Mouse (Mus musculus) heart, adult 11 months (tissue): ENCODE measurements around the gene Ctsh.
A peak's percentile ranks its signal among the peaks of the same experiment; 100 is the strongest.

Source experiments
- DNase-seq: peaks from one replicate; pipeline ENCODE4 v3.0.0; 2022

Gene Ctsh

DNA sequence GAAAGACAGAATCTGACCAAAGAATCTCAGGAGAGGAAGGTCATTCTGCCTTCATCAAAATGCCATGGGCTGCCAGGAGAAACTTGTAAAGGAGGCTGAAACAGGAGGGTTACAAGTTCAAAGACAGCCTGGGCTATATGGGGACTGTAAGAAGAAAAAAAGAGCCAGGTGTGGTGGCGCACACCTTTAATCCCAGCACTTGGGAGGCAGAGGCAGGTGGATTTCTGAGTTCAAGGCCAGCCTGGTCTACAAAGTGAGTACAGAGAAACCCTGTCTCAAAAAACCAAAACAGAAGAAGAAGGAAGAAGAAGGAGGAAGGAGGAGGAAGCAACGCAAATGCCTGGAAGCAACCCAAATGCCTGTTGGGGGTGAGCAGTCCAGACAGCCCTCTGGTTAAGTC is at the start of gene Ctsh:
TSS of gene Ctsh (plus strand) at position 301 of the 400 bp plus-strand sequence.
- DNase-seq, result no peak

DNA sequence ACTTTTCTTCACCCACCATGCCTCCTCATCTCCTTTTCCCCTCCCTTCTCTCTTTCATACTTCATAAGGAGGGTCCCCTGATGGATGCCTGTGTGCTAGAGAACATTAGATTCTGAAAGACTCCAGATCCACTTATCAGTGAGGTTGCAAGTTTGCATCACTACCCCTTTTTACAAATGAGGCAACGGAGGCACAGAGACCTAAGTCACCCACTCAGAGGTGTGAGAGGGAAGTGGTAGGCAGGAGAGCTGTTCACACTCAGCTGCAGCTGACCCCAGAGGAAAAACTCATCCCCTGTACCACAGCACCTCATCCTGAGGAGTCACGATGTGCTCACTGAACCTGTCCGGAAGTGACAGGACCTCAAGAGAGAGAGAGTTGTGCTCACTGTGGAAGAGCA is 47.5 kb upstream of the Ctsh start:
- DNase-seq, result no peak

DNA sequence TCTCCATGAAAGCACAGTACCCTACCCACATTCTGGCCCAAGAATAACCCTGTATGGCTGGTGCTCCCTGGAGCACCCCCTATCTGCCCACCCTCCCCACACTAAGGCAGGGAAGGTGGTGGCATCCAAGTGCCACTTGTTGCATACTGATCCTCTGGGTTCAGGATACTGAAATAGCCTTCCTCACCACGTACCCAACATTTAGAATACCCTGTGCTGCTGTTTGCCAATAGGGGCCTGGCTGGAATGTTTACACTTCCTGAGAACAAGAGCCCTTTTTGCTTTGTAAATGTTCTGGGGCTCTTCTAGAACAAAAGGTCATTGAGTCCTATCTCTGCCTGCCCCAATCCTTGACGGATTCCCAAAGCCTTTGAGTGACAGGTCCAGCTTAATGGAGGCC is 46.9 kb upstream of the Ctsh start:
- no peak for DNase-seq

DNA sequence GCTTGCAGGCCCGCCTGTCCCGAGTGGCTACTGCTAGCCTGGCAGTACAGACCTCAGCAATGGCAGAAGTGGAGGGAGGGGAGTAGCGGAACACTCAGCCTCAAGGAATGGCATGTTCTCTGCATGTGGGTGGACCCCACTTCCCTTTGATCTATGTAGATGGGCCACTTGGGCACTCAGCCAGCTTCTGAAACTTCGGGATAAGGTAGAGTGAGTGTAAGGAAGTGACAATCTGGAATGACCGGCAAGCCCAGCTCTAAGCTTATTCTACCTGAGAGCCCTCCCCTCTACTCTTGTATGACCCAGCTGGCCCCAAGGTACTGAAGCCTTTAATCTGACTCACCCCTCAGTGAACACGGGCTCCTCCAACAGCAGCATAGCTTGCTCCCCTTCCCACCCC is 45.8 kb upstream of the Ctsh start:
- DNase-seq, result peak; percentile 91

DNA sequence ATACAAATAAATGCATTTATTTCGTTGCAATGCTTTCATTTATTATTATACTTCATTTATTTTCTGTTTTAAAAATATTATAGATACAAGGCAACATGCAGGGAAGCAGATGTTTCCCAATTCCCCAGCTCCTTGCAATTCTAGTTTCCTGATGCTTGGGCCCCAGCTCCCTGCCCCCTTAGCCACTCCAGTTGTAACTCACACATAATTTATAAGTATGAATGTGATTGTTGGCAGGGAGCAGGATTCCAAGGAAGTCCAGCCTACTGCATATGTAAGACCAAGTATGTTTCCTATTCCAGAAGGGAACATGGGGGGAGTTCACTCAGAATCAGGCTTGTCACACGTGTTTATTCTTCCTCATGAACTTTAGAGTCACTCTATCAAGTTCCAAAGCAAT is 42.1 kb upstream of the Ctsh start:
- no peak for DNase-seq

DNA sequence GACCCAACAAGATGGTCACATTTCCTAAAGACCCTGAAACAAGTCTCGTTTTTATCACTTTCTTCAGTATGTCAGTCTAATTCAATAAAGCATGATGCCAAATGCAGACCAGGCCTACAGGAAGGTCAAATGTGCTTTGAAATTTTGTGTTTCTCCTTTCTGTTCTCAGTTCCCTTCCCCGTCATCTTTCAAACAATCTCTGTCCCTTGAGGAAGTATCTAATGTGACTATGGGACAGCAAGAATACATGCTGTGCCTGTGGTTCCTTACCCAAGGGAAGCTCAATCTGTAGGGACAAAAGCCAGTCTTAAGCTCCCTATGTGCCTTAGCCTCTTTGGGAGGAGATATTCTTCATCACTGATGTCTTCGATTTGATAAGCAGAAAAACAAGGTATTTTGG is 39.3 kb upstream of the Ctsh start:
- DNase-seq, result no peak

DNA sequence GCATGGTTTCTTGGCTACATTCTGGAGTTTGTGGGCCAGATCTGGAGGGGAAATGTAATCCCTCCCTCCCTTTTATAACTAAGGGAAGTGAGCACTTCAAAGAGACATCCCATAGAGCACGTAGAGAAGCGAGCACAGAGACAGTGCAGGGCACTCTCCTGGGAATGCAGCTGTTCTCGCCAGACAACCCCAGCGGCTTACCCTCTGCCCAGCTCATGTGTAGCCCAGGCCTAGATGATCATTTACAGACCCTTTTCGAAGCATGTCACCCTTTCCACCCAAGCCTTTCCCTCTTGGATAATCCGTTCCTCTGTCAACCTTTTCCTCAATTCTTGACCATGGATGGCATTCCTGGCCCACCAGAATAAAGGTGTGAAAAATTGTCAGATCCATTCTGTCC is 37.7 kb upstream of the Ctsh start:
- DNase-seq, result no peak

DNA sequence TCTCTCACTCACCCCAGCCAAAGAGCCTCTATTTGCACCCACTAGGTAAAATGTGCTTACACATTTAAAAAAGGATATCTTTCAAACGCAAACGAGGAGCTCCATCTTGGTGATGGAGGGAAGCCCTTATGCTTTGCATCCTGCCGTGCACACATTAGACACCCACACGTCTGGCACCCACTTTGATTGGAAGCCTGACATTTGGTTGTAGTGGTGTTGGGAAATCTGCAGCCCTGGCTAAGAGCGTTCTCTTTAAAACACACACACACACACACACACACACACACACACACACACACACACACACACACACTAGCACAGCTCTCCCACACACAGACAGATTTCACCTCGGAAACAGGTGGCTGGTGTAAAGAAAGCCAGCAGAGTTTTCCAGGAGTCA is 33.1 kb upstream of the Ctsh start:
- DNase-seq, result no peak

DNA sequence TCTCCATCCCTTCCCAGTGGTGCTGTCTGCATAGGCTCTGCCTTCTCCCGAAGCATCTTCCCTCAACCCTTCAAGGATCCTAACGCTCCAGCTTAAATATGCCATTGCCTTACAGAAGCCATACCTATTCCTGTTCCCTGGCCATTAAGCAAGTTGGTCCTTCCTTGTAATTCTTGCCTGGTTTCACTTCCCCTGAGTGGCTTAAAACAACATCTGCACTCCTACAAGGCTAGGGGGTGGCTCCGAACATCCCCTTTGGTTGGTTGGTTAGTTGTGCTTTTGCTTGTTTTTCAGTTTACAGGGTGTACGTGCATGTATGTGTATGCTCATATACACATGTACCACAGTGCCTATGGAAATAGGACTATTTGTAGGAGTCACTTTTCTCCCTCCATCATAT is 32.5 kb upstream of the Ctsh start:
- peak; percentile 91 for DNase-seq

DNA sequence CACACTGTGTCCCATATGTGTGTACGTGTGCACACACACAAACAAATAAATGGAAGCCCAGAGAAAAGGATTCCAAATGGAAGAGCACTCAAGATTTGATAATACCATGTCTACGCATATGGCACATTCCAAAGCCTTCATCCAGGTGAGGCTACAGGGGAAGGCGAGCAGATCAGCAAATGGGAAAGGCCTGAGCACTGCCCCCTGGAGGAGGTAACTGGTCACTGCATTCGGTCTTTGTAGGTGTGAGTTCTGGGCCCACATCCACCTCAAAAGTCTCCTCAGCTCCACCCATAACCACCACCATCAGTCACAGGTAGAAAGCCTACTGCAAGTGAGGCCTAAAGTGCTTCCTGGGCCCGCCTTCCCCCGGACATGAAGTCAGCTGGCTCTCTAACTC is 26.2 kb upstream of the Ctsh start:
- no peak for DNase-seq

DNA sequence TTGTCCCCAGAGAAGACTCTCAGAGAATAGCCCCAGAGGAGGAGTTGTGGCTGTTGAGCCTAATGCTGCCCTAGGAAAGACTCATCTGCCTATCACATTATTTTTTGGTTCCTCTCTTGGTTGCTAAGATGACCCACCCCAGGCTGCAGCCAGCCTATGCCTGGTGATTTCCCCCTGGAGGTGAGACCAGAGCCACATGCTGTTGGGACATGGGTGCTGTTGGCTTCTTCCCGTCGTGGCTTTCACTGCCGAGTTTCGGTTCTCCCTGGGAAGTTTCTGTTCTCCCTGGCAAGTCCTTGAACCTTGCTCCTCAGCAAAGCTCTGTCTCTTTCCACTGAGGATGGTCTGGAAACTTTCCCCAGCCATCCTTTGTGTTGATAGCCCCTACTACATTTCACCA is 20.0 kb upstream of the Ctsh start:
- peak; percentile 98 for DNase-seq

DNA sequence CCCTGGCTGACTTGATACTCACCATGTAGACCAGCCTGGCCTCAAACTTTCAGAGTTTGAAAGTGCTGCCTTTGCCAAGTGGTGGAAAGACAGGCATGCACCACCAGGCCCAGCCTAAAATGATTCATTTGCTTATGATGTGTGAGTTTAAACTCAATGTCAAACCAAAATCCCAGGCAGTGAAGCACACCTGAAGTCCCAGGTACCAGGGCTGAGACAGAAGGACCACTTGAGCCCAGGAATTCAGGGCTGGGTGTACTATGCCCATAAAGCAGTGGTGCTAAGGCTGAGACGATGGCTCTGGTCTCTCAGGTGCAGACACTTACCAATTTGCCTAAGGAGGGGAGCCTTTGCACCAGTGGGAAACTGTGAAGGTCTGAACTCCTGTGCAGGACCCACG is 18.8 kb upstream of the Ctsh start:
- no peak for DNase-seq

DNA sequence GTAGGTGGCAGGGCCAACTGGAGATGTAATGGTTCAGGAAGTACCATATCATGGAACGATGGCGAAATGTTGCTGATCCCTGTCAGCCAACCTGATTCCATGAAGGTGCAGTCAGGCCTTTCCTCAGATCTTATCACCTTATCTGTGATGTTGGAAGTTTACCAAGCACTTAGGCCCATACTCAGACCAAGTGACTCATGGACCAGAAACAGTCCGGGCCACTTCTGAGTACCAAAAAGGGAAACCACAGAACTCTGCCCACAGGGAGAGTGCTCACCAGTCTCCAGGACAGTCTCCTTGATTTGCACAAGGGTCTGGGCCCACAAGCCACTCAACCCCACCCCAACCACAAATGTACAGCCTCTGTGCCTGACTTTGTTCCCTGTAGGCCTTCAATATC is 18.2 kb upstream of the Ctsh start:
- no peak for DNase-seq

DNA sequence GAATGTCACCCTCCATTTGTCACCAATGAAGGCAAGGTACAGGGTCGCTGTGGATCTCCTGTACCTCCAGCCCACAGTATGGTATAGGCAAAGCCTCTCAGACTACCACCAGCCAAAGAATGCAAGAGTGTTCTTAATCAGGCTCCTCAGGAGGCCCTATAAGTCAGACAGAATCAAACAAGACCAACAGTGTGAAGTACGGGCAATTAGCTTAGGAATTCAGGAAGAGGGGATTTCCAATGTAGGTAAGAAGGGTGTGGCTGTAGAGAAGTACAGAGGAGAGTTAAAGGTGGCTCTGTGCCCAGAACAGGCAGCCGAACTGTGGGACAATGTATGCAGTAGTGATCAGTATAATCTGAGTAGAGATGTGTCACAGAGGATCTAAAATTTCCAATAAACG is 17.6 kb upstream of the Ctsh start:
- no peak for DNase-seq

DNA sequence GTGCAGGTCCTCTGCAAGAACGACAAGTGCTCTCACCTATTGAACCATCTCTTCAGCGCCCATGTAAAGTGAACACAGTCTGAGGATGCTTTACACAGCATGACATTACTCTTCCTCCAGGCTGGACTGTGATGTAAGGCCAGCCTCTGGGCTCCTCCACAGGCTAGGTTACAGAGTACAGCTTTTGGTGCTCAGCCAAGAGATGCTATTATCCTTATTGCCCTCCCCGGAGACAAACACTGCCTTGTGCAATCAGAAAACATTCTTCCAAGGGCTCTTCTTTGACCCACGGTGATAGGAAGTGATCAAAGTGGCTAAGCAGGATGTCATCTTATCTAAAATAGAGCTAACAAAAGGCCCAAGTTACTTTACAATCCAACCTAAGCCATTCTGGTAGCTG is 15.4 kb upstream of the Ctsh start:
- DNase-seq, result peak; percentile 55

DNA sequence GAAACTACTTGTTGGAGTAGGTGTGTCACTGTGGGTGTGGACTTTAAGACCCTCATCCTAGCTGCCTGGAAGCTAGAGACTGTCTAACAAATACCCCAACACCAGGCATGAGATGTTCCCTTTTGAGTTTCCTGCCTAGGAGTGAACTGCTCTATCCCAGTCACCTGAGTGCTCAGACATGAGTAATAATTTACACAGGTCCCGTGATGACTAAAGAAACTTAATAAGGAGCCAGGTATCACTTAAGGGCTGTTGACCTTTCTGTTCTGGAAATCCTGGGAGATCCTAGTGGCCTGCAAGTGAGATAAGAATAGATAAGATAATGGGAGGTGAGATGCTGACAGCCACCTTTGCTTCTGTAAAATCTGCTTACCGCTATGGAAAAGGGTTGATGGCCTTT is 13.0 kb upstream of the Ctsh start:
- DNase-seq, result no peak

DNA sequence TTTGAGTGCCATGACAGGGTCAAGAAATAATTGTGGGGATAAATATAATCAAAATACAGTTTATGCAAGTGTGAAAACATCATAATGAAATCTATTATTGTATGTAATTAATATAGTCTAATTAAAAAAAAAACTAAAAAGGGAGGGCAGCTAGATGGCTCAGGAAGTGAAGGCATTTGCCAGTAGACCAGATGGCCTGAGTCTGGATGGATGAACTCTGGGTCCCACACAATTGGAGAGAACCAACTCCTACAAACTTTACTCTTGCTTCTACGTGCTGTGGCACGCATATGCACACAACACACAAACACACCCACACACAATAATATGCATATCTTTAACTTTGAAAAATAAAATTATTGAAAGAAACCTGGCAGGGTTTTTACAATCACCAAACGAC is 12.4 kb upstream of the Ctsh start:
- no peak for DNase-seq

DNA sequence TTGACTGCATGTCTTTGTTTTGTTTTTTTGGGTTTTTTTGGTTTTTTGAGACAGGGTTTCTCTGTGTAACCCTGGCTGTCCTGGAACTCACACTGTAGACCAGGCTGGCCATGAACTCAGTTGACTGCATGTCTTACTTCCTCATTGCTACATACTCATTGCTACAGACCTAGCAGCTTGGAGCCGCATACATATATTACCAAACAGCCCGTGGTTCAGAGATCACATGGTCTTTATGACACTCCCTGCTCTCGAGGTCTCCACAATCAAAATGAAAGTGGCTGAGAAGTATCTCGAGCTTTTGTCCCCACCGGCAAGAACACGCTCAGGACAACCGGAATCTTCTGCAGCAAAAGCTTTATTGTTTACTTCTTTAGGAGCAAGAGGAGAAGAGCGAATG is 11.0 kb upstream of the Ctsh start:
- peak; percentile 89 for DNase-seq

DNA sequence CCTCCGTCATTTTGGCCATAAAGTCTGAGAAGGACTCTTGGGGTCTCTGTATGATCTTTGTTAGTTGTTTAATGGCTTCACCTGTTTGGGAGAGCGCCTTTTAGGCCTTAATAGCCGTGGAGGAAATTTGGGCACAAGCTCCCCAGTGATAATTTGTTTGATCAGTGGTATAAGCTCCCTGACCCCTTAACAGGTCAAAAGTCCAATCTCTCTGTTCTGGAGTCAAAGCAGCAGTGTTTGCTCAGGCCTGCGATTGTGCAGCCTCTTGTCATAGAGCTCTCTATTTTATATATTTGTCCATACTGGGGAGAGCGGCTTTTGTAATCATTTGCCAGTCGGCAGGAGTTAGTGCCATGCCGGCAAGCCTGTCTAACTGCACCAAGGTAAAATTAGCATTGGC is 8.8 kb upstream of the Ctsh start:
- DNase-seq, result no peak

DNA sequence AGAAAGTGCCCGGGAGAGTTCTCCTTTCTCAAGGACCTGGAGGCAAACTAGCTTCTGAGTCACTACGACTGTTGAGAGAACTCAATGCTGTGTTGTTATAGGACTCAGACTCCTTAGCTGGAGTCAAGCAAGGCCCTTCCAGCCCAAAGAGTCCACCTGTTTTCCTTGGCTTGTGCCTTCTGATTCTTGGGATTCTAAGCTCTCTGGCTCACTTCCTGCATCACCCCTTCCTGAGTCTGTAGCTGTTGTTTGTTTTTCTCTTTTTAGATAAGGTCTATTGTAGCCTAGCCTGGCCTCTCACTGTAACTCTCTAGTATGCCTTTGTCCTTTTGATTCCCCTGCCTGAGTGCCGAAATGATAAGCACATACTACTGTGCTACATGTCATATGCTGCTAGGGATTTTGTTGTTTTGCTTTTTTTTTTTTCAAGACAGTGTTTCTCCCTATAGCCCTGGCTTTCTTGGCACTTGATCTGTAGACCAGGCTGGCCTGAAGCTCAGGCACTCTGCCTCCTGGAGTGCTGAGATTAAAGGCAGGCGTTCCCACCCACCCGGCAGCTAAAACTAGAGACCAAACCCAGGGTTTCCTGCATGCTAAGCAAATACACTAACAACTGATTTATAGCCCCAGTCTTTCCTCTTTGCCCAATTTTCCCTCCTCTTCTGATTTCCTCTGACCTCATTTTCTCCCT is 5.9 kb upstream of the Ctsh start:
- DNase-seq, result peak; percentile 95

DNA sequence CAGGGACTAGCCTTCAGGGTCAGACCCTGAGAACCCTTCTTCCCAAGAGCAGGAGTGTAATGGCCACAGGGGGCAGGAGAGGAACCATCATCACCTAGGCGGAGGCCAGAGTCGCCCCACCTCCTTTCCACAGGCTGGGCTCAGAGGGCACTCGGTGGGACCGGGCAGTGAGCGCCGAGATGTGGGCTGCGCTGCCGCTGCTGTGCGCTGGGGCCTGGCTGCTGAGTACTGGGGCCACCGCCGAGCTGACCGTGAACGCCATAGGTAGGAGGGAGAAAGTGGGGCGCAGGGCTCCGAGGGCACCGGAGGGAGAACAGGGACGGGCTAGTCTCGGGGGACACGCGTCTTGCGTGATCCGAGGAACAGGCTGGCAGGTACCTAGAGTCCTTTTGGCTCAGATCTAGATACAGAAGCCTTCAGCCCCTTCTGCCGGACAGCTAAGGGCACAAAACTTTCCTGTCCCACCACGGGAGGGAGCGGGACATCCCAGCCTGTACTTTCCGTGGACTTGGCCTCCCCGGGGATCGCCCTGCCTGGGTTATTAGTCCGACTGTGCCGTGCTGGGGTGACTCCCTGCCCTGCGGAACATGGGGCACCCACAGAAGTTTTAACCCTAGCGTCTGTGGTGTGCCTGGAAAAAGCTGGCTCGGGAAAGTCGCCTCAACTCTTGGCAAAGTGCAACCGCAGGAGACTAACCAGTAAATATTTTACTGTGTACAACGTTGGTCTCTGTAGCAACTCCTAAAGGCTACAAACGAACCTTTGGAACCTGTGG is 606 bp downstream of the Ctsh start:
- peak; percentile 99 for DNase-seq

DNA sequence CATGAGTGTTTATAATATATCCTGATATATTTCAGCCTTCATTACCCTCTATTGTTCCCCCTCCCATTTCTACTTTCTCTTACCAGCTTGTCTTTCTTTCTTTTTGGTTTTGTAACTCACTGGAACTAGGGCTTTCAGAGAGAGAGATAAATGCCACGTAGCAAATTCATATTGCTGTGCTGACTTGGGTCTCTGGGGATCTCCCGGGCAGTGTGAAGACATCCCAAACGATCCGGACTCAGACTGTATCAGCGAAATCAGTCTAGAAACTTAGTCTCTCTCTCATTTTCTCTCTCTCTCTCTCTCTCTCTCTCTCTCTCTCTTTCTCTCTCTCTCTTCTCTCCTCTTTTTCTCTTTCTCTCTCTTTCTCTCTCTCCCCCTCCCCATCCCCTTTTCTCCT is 1.5 kb downstream of the Ctsh start:
- no peak for DNase-seq

DNA sequence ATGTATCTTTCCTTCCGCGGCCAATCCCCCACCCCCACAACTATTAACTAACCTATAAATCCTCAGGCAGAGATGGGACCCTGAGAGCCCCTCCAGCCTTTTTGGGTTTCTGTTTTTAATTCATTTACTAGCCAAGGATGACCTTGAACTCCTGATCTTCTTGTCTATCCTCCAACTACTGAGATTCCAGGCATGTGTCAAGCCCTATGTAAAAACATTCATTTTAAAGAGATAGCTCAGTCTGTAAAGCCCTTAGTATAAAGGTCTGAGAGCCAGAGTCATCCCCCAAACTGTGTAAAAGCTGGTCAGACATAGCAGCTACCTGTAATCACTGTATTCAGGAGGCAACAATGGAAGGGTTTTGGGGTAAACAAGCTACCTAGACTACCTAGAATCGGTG is 2.0 kb downstream of the Ctsh start:
- DNase-seq, result no peak

DNA sequence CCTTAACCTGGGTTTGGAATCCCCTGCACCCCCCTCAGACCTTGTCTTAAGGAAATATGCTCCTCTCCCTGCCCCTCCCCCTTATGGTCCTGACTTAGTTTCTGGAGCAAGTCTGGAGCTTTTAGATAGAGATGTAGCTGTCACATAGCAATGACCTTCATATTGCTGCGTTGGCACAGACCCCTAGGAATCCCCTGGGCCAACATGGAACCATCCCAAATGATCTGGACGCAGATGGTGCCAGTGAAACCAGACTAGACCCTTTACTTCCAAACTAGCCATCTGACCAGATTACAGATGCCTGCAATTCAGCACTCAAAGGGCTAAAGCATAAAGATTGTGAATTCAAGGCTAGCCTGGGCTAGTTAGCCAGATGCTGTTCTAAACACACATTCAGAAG is 2.8 kb downstream of the Ctsh start:
- no peak for DNase-seq
